Mouse (Mus musculus): ENCODE data around the gene Wdfy2. TPM values are rescaled to one million over a fixed set of nuclear protein-coding genes. Genes with fewer than 3 reads are reported as not detected.

Wdfy2 gene
- polyA plus RNA-seq, 1 experiment = 8.3 TPM

- 49% methylated on average over 7 of the region's 7 CpGs for WGBS
- Histone ChIP-seq H3K4me1 (ENCODE audit: control insufficient read depth, insufficient read depth, low read length) (no peaks in the 10 kb centered on the region), H3K36me3 (ENCODE audit: control insufficient read depth, insufficient read depth, low read length) (no peaks in the 10 kb centered on the region), H3K27me3 (replicated peaks; ENCODE audit: control insufficient read depth, insufficient read depth, low read length) (no peaks in the 10 kb centered on the region), H3K27ac (ENCODE audit: insufficient read depth, low read depth, low read length) (no peak overlapping the region), H3K4me3 (ENCODE audit: insufficient read depth, low read depth, low read length) (no peak overlapping the region)
- no peak for DNase-seq
- TF ChIP-seq CTCF (conservative IDR thresholded peaks at IDR 0.05; ENCODE audit: insufficient read depth, insufficient read length, low read depth, low read length) (no peak), POLR2A (IDR thresholded peaks at IDR 0.05; ENCODE audit: low read depth, low read length) (no peak)
Observed at GRCm38 (mm10) chr14:62808661-62809523, 28.6 kb upstream of the Wdfy2 start.

GRCm38 (mm10) chr14:62812765-62813164 lies 24.7 kb upstream of the Wdfy2 start:
- TF ChIP-seq POLR2A (IDR thresholded peaks at IDR 0.05; ENCODE audit: low read depth, low read length) (no peak), CTCF (conservative IDR thresholded peaks at IDR 0.05; ENCODE audit: insufficient read depth, insufficient read length, low read depth, low read length) (no peak)
- Histone ChIP-seq H3K4me1 (ENCODE audit: control insufficient read depth, insufficient read depth, low read length) (no peaks in the 10 kb centered on the region), H3K27me3 (replicated peaks; ENCODE audit: control insufficient read depth, insufficient read depth, low read length) (no peaks in the 10 kb centered on the region), H3K4me3 (ENCODE audit: insufficient read depth, low read depth, low read length) (no peak overlapping the region), H3K27ac (ENCODE audit: insufficient read depth, low read depth, low read length) (no peak overlapping the region), H3K36me3 (ENCODE audit: control insufficient read depth, insufficient read depth, low read length) (no peaks in the 10 kb centered on the region)
- 38% methylated on average over 5 of the region's 5 CpGs for WGBS
- DNase-seq = peak; percentile 6

GRCm38 (mm10) chr14:62814567-62814966 lies 22.9 kb upstream of the Wdfy2 start:
- H3K27ac ChIP-seq (ENCODE audit: insufficient read depth, low read depth, low read length) = no peak overlapping the region
- H3K4me1 ChIP-seq (ENCODE audit: control insufficient read depth, insufficient read depth, low read length) = no peaks in the 10 kb centered on the region
- H3K36me3 ChIP-seq (ENCODE audit: control insufficient read depth, insufficient read depth, low read length) = no peaks in the 10 kb centered on the region
- WGBS = 50% methylated on average over 6 of the region's 6 CpGs
- no peak overlapping the region for H3K4me3 ChIP-seq (ENCODE audit: insufficient read depth, low read depth, low read length)
- DNase-seq = peak; percentile 45
- TF ChIP-seq POLR2A (IDR thresholded peaks at IDR 0.05; ENCODE audit: low read depth, low read length) = no peak
- no peak for TF ChIP-seq CTCF (conservative IDR thresholded peaks at IDR 0.05; ENCODE audit: insufficient read depth, insufficient read length, low read depth, low read length)
- H3K27me3 ChIP-seq (replicated peaks; ENCODE audit: control insufficient read depth, insufficient read depth, low read length) = no peaks in the 10 kb centered on the region

GRCm38 (mm10) chr14:62816827-62817226 lies 20.7 kb upstream of the Wdfy2 start:
- no peaks in the 10 kb centered on the region for H3K4me1 ChIP-seq (ENCODE audit: control insufficient read depth, insufficient read depth, low read length)
- H3K36me3 ChIP-seq (ENCODE audit: control insufficient read depth, insufficient read depth, low read length) = no peaks in the 10 kb centered on the region
- TF ChIP-seq CTCF (conservative IDR thresholded peaks at IDR 0.05; ENCODE audit: insufficient read depth, insufficient read length, low read depth, low read length) (no peak), POLR2A (IDR thresholded peaks at IDR 0.05; ENCODE audit: low read depth, low read length) (no peak)
- WGBS = 86% methylated on average over 4 of the region's 4 CpGs
- no peak for DNase-seq
- no peak overlapping the region for H3K27ac ChIP-seq (ENCODE audit: insufficient read depth, low read depth, low read length)
- no peak overlapping the region for H3K4me3 ChIP-seq (ENCODE audit: insufficient read depth, low read depth, low read length)
- H3K27me3 ChIP-seq (replicated peaks; ENCODE audit: control insufficient read depth, insufficient read depth, low read length) = no peaks in the 10 kb centered on the region

- no peak for TF ChIP-seq POLR2A (IDR thresholded peaks at IDR 0.05; ENCODE audit: low read depth, low read length)
- no peak for TF ChIP-seq CTCF (conservative IDR thresholded peaks at IDR 0.05; ENCODE audit: insufficient read depth, insufficient read length, low read depth, low read length)
- Histone ChIP-seq H3K36me3 (ENCODE audit: control insufficient read depth, insufficient read depth, low read length) (no peaks in the 10 kb centered on the region), H3K27ac (ENCODE audit: insufficient read depth, low read depth, low read length) (no peak overlapping the region), H3K4me3 (ENCODE audit: insufficient read depth, low read depth, low read length) (no peak overlapping the region), H3K4me1 (ENCODE audit: control insufficient read depth, insufficient read depth, low read length) (no peaks in the 10 kb centered on the region), H3K27me3 (replicated peaks; ENCODE audit: control insufficient read depth, insufficient read depth, low read length) (no peaks in the 10 kb centered on the region)
- DNase-seq = no peak
- 88% methylated on average over 8 of the region's 8 CpGs for WGBS
Observed at GRCm38 (mm10) chr14:62825575-62826332, 11.7 kb upstream of the Wdfy2 start.

GRCm38 (mm10) chr14:62829291-62829690 lies 8.2 kb upstream of the Wdfy2 start:
- TF ChIP-seq POLR2A (IDR thresholded peaks at IDR 0.05; ENCODE audit: low read depth, low read length) = no peak
- TF ChIP-seq CTCF (conservative IDR thresholded peaks at IDR 0.05; ENCODE audit: insufficient read depth, insufficient read length, low read depth, low read length) = no peak
- no peaks in the 10 kb centered on the region for H3K36me3 ChIP-seq (ENCODE audit: control insufficient read depth, insufficient read depth, low read length)
- H3K27ac ChIP-seq (ENCODE audit: insufficient read depth, low read depth, low read length) = no peak overlapping the region
- WGBS = 66% methylated on average over 6 of the region's 6 CpGs
- DNase-seq = no peak
- no peaks in the 10 kb centered on the region for H3K4me1 ChIP-seq (ENCODE audit: control insufficient read depth, insufficient read depth, low read length)
- H3K27me3 ChIP-seq (replicated peaks; ENCODE audit: control insufficient read depth, insufficient read depth, low read length) = no peaks in the 10 kb centered on the region
- no peak overlapping the region for H3K4me3 ChIP-seq (ENCODE audit: insufficient read depth, low read depth, low read length)

GRCm38 (mm10) chr14:62831691-62832275 lies 5.7 kb upstream of the Wdfy2 start:
- H3K4me1 ChIP-seq (ENCODE audit: control insufficient read depth, insufficient read depth, low read length) = no peaks in the 10 kb centered on the region
- H3K27ac ChIP-seq (ENCODE audit: insufficient read depth, low read depth, low read length) = no peak overlapping the region
- WGBS = 94% methylated on average over 3 of the region's 3 CpGs
- H3K4me3 ChIP-seq (ENCODE audit: insufficient read depth, low read depth, low read length) = no peak overlapping the region
- H3K36me3 ChIP-seq (ENCODE audit: control insufficient read depth, insufficient read depth, low read length) = no peaks in the 10 kb centered on the region
- no peak for TF ChIP-seq POLR2A (IDR thresholded peaks at IDR 0.05; ENCODE audit: low read depth, low read length)
- TF ChIP-seq CTCF (conservative IDR thresholded peaks at IDR 0.05; ENCODE audit: insufficient read depth, insufficient read length, low read depth, low read length) = no peak
- no peak for DNase-seq
- H3K27me3 ChIP-seq (replicated peaks; ENCODE audit: control insufficient read depth, insufficient read depth, low read length) = no peaks in the 10 kb centered on the region

Data from kidney, adult 2 months (tissue).